Mouse (Mus musculus) frontal cortex, postnatal 10 days (tissue): Measurements from ENCODE around the gene Ces1e.
"Not testable (repeated sequence)": the region's sequence is repeated elsewhere in the genome, so short reads cannot be mapped to it uniquely, and the experiment has no call there.

Experiments
- DNase-seq, 2 experiments: peaks; one replicate each; pipeline ENCODE4 v3.0.0; 2022; ENCODE audit warnings: low spot score in 2 of 2, mixed read lengths in 1 of 2

Ces1e gene

DNA sequence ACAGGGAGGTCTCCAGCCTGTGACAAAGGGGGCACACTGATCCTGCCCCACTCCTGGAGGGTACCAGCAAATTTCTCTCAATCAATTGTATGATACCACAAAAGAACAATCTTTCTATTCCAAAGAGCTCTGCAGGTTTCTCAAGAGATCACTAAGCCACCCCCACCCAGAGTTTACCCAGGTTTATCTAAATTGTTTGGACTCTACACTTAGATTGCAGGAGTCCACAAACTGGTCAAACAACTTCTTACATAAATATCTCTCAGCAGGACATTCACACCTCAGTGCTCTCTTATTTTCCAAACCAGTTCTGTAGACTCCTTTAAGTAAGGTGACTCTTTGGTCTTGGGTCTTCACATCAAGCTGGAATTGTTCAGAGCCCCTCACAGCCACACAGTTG, at the start of gene Ces1e:
Gene Ces1e (minus strand): TSS at position 174 of the 400 bp plus-strand sequence.
- no peak for DNase-seq

DNA sequence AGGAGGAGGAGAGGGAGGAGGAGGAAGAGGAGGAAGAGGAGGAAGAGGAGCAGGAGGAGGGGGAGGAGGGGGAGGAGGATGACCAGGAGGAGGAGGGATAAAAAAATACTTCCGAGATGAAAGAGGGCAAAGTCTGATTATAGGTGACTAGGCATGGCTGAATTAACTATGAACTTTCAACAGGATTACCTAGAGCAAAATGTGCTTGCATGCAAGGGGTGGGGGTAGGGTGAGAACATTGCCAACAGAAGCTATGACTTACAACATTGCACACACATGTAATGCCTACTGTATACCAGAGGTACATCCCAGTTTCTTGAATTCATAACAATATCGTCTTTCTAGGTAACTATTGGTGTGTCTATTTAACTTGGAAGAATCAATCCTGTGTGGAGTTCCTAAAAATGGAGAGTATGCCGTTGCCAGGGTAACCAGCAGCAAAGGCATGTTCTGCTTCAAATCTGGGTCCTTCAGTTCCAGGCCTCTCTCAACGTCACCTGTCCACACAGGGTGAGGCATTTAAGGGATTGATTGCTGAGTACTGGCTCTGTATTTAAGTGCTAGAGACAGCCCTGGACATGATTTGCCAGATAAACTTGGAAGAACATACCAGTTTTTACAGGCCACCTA, 48.9 kb upstream of the Ces1e start:
- no peak for DNase-seq

DNA sequence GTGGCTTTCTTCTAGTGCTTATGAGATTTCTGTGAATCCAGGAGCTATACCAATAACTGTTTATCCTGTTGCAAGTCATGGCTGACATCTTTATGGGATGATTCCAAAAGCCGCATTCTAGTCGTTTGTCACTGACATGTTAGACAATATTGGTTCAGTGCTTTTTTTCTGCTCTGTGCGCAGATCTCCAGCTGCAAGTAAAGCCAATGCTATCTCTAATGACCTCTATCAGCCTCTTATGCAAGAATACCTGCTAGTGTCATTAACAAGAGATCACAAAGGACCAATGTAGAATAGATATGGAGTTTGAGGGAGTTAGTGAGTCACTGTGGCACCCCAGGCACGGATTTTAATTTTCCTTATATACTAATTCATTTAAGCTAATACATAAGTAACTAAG, 45.2 kb upstream of the Ces1e start:
- no peak for DNase-seq

DNA sequence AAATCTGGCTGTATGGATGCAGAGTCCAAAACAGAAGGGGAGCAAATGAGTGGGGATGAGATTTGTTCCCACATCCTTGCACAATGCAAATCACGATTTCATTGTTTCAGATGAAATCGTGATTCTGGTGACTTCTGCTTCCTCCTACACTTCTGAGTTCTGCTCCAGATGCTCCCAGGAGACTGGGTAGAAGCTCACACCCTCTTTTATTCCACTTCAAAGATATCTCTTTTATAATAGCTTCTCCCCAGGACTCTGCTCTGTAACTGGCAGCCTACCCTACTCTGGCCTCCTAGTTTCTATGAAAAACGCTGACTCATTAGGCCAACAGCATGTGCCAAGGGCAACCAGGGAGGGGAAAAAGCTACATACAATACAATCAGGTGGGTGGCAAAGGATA, 43.9 kb upstream of the Ces1e start:
- DNase-seq: no peak

DNA sequence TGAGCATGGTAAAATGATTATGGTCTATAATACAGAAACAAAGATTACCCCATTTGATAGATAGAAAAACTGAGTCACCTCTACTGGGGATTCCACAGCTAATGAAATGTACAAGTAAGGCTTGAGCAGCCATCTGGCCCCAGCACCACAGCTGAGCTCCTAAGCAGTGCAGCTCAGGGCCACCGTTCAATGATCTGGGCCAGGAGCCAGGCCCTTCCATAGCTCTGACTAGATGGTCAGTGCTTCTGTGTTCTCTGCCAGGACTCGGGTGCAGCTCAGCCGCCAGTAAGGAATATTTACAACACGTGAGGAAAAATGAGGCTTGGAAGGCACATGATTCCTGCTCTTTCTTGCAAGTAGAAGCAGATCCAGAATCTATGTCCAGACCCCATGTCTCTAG, 43.3 kb upstream of the Ces1e start:
- no peak for DNase-seq

DNA sequence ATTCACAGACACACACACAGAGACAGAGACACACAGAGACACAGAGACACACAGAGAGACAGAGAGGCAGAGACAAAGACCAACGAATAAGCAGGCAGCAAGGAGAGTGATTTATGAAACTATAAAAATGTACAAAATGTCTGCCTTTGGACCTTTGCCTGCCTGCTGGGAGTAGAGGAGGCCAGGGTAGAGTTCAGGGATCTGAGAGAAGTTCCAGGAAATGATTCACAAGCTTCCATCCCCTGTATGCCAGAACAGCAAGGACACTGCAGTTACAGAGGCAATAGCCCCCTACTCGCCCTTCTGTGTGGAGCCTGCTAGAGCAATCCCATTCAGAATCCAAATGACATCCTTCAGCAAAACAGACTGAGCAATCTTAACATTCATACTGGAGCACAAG, 32.0 kb upstream of the Ces1e start:
- DNase-seq: no peak

DNA sequence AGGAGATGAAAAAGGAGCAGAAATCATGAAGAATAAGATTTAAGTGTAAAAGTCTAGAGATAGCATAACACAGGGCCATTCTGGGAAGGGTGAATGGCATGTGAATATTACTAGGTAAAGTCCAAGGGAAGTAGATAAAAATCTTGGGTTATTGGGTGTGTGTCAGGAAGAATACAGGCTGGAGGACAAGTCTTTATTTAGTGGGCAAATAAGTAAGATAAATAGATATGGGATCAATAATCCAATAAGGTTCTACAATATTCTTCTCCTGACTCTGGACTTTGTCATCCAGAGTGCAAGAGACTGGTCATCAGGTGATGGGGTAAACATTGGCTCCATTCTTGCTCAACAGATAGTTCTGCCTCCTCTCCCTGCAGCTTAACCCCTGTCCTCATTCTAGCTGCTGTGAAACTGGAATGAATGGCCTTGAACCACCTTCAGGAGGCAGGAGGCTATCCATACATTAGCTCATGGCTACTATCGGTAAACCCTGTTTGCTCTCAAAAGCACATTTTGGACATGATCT, 23.0 kb upstream of the Ces1e start:
- no peak for DNase-seq

DNA sequence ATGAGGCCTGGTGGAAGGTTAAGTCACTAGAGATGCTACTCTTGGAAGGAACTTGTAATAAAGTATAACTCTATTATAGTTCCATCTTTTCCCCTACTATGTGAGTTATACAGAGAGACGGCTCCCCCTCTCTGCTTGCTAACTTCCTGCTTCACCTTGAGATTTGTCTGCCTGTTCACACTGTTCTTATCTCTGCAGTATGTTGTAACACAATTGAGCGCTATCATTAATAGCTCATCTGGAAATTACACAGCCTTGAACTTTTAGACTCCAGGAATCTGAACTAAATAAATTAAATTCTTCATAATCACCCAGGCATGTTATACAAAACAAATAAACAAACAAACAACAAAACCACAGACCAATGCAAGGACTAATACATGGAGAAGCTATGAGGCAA, 16.6 kb upstream of the Ces1e start:
- no peak for DNase-seq

DNA sequence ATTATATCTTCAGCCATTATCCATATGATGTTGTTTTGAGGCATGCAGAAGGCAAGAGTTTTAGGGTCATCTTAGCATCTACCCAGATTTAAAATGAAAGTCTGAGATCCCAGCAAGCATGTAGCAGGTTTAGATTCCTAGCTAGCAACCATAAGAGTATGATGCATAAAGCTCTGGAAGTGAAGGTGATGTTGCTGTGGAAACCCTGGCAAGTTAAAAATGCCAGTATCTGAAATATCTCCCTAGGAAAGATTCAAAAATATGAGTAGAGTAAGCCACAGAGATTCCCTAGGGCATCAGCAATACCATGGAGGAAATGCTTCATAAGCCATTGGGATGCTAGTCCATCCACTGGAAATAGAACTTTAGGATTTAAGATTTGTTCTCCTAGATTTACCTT, 10.5 kb upstream of the Ces1e start:
- no peak for DNase-seq

DNA sequence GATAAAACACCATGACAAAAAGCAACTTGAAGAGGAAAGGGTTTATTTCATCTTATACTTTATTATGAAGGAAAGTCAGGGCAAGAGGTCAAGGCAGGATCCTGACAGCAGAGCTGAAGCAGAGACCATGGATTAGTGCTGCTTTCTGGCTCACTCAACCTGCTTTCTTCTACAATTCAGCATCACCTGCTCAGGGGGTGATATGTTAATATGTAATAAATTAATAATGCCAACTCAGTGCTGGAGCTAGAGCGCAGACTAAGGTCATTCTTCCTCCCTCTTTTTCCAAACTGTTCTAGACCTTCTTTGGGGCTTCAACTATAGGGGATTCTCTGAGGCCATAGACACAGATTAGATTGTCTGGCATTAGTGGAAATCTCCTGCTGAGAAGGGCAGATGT, 6.3 kb upstream of the Ces1e start:
- no peak for DNase-seq

DNA sequence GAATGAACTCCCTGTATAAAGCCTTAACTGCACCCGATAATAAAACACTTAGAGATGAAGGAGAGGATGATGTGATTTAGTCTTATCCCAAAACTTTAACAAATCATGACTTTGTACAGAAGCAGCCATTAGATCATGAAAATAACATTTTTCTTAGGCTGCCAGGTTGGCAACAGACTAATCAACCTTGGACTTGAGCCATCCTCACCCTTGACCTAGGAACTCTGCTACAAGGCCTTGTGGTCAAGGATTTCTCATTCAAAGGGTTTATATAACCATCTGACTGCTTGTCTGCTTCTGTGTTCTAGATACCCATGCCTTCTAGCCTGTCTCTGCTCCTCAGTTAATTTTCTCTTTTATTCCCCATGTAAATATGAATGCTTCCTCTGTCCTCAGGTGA, 5.3 kb upstream of the Ces1e start:
- DNase-seq: no peak

DNA sequence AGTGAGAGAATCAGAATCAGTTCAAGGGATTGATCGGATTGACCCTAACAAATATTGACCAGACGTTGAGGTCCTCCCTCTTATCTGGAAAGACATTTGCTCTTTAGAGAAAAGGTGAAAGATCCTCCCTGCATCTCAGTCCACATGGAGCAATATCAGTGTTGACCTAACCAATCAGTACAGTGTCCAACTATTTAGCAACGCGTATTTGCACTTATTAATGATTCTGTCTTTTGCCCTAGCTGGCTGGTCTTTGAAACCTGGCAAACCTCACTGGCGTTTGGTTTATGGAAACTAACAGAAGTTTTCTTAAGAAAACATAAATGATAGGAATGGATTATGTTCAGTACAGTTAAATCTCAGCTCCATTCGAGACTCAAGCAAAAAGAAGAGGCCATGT, 4.6 kb upstream of the Ces1e start:
- no peak for DNase-seq

DNA sequence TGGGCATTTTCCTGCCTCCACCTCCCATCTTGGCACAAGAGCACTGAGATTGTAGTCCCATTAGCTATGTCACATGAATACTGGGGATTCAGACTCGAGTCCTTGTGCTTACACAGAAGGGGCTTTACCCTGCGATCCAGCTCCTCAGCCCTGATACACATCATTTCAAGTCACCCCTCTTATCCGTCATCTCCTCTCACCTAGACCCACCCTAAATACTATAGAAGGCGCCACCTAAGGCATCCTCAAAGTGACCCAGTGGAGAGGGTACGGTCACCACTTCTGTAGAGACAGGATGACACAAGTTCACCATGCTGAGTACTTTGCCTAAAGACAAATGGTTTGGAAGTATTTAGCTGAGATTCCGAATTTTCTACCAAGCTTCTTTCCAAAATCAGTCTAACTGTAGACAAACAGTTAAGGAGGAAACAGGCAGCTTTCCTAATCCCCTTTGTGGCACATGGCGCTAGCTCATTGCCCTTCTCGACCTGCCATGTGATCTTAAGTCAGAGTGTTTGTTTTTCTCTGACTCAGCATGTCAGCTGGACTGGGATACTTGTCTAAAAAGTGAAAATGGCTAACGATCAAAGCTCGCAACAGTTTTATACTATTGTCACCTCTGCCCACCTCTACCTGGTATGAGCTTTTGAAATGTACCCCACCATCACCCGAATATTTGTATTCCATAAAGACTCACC, 597 bp downstream of the Ces1e start:
- no peak for DNase-seq

DNA sequence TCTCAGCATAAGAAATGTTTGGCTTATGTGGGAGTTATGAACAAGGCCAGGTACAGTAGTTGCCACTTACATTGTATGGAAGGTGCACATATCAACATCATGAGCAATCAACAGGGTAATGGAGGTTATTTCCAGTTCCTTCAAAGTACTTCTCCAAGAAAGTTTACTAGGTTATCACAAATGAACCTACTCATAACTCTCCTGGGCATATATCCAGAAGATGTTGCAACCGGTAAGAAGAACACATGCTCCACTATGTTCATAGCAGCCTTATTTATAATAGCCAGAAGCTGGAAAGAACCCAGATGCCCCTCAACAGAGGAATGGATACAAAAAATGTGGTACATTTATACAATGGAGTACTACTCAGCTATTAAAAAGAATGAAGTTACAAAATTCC, 2.9 kb downstream of the Ces1e start:
- not testable (repeated sequence) for DNase-seq

DNA sequence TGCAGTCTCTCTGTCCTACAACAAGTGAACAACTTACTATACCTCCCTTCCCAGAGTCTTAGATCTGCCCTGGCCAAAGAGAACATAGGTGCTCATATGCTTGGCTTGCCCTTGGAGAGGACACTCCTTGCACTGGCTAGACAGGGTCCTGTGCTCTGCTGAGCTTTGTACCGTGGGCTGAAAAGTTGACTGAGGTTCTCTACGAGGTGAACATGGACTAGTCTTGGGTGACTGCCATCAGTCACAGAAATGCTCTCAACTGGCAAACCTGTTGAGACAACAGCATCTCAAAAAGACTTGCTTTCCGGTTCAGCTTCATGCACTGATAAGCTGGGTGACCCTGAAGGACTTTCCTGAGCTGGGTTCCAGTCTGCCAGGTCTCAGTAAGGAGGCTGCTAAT, 7.5 kb downstream of the Ces1e start:
- no peak for DNase-seq

DNA sequence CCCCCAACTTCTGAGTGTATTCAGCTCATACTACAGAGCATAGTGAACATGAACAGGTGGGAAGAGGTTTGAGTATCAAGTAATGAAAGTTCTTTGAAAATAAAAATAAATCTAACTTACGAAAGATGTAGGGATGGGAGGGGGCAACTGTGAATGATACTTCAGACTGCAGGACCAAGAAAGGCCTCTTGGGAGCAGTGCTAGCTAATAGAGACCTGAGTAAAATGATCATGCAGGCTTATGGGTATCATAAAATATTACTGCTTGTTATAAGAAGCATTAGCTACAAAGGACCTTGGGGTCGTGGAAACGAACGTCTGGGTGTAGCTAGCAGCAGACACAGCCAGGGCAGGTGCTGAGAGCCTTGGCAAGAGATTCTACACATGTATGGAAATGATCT, 11.6 kb downstream of the Ces1e start:
- DNase-seq: no peak

DNA sequence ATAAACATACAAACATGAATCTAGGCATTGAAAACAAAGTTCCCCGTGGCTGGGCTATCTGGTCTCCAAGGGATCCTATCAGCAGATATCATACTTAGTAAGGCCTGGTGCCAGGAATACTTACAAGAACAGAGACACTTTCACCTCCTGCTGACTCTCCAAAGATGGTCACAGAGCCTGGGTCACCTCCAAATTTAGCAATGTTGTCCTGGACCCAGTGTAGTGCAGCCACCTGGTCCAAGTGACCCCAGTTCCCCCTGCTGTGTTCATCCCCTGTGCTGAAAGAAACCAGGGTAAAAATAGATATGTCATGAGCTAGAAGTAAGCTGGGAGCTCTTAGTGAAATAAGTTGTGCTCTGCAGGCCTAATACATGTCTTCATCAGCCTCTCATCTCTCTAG, 12.0 kb downstream of the Ces1e start:
- no peak for DNase-seq

DNA sequence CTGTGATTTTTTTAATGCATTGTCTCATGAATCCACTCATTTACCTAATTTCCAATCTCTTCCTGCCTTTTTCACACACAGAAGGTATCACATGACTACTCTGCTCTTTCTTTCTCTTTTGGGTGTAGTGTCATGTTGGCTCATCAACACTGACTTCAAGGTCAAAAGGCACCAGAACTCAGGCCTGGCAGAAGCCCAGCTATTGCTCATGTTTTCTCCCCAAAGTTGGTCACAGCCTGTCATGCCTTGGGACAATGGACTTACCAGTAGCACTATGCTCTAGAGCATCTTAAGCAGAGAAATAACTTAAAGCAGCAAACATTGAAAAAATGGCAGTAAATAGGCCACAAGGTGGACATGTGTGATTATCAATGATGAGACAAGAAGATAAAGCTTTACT, 18.3 kb downstream of the Ces1e start:
- no peak for DNase-seq

DNA sequence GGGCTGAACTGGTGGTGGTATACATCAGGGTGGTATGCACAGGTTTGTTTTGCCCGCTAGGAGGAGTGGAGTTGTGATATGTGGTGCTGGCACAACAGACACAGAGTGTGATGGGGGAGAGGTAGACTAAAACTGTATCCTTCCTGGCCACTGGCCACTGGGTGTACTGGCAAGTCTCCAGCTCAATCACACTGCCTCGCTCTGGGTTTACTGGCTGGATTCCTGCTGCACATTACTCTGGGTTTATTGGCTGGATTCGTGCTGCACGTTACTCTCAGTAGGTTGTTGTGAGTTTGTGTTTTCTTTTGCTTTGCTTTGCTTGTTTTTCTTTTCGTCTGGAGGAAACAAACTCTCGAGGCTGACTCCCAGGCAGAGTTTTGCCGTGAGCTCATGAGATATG, 30.3 kb downstream of the Ces1e start:
- not testable (repeated sequence) for DNase-seq

DNA sequence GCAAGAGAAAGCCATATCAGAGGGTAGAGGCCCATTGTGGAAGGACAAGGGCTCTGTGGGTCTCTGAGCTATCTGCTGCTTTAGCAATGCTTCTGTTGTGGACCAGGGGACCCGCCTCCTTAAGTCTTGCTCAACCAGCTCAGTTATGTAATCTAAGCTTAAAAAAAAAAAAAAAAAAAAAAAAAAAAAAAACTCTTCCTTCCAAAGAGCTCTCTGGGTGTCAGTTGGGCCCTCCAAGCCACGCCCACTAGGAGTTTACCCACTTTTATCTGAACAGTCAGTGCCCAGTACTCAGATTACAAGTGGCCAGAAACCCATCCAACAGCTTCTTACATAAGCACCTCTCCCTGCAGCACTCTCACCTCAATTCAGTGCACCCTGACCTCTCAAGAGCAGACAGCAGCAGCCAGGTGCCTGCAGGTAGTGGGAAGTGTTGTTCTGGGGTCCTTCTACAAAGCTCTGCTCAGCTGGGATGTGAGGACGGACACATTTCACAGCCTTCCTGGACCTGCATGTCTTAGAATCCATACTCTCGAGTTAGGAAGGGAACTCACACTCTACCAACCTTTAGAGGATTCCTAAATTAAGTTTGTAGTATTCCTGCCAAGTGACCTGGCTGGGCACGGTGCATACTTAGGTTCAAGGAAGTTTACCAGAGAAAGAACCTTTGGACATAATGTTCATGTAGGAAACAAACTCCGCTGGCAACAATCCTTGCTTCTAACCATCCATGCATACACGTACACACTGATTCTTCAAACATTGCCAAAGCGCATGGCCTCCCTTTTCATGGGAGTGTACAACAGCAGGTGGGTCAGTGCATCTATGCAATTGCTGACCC, 31.5 kb downstream of the Ces1e start, which contains the start of gene Ces1d:
Gene Ces1d (minus strand): TSS at position 154 of the 841 bp plus-strand sequence.
- no peak for DNase-seq

DNA sequence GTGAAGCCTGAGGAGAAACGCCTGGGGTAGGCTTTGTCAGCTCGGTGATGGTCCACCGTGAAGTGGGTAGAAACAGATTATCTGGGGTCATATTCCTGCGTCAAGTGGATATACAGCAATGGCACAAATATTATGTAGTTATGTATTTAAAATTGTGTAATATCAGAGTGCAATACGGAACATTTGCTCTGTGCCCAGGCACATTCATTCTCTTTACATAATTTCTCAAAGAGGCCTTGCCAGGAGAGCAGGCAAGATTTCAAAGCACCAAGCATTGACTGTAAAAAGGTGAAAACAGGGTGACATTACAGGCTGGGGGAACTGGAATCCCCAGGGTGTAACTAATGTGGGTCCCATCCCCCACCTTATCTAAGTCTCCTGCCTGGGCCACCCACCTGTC, 33.0 kb downstream of the Ces1e start:
- DNase-seq: no peak

DNA sequence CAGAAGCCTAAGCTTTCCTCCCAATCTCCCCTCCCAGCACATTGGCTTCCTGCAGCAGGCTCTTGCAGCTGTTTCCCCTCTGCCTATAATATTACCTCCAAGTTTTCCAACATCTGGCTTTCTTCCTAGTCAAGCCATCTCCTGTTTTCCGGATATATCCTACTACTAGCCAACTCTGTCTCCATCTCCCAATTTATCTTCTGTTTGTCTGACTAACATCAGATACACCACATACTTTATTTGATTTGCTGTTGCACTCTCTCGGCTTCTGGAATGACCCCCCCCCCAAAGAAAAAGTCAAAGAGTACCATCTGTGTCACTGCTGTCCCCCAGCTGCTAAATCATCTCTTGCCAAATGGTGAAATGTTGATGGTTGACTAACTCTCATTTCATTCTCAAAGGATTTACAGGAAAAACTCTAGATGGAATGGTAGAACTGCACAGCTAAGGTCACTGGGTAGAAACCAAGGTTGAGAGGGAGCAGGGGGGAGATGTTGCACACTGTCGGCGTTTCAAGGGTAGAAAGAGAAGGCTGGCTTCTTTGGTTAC, 48.8 kb downstream of the Ces1e start:
- no peak for DNase-seq
